Mouse (Mus musculus) testis, postnatal 14 days (tissue): ENCODE measurements around the gene Arhgap8.
"Not testable (repeated sequence)": the region's sequence is repeated elsewhere in the genome, so short reads cannot be mapped to it uniquely, and the experiment has no call there.

Experiments used
- DNase-seq: peaks from one replicate; pipeline ENCODE4 v3.0.0; 2021; ENCODE audit warnings: low spot score

Arhgap8 gene

DNA sequence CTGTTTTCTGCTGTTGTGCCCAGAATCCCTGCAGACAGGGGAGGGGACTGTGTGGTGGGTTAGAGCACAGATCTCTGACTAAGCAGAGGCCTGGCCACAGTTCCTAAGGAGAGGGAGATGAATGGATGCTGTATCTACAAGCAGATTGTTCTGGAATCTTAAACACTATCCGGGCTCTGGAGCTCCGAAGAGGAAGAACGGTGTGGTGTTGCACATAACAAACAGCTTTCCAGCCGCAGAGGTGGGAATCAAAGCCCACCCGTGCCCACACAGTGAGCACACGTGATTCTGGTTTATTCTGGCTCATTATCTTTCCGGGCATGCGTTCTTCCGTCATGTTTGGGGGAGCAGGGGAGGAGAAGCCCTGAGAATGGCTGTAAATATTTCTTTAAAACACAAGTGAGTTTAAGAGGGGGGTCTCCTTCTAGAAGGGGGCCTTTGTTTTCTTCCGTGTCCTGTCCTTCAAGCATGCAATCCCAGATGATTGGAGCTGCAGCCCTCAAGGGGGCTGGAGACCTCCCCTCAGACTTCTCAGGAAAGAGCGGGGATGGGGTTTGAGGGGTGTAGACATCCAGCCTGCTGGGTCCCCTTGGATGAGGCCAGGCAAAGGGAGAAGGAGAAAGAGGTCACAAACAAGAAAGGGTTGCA, 16.6 kb downstream of the Arhgap8 start:
- DNase-seq: no peak

DNA sequence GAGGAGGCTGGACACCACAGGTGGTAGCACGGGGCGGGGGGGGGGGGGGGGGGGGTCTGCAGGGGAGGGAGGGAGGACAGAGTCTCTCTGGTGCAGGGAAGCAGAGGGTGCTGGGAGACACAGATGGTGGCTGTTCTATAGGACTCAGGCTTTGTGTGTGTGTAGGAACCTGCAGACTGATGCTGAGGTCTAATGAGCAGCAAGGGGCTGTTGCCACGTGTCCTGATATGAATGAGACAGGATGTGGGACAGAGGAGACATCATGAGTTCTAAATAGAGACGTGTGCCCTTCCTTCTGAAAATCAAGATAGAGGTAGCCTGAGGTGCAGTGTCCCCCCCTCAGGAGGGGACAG, 17.1 kb downstream of the Arhgap8 start:
- no peak for DNase-seq

DNA sequence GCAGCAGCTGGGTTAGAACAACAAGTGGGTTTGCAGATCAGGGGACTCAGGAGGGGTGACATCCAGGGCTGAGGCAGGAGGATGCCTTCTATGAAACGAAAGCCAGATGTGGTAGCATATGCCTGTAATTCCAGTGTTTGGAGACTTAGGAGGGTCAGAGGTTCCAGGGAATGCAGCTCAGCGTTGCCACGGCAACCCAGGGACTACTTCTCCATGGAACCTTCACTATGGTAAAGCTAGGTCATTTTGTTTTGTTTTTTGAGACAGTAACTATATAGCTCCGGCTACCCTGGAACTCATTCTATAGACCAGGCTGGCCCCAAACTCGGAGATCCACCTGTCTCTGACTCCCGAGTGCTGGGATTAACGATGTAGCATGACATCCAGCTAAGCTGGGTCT, 18.4 kb downstream of the Arhgap8 start:
- DNase-seq: no peak

DNA sequence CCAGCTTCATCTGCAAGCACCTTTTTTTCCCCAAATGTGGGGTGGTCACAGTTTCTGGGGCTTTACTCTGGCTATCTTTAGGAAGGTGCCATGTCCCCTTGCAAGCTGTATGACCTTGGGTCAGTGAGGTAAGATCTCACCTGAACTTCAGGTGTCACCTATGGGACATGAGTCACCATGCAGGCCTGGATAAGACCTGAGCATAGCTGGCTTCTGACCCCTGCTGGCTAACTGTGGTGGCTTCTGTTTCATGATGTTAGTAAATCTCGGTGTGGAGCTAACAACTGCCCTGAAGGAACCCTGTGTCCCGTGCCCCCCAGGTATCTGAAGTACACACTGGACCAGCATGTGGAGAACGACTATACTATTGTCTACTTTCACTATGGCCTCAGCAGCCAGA, 21.7 kb downstream of the Arhgap8 start:
- DNase-seq: no peak

DNA sequence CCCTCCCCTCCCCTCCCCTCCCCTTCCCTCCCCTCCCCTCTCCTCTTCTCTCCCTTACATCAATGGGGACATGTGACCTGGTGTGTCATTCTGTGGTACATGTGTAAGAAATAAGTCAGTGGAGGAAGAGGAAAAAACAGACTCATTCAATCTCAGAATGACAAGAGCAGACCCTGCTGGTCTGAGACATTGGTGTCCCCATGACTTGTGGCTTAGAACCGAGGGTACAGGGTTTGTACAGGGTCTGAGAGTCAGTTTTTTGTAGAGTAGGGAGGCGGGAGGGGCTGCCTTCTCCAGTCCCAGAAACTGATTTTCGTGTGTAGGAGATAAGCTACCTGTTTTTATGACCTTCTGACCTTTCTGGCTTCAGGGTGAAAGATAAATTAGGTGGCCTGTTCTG, 23.5 kb downstream of the Arhgap8 start:
- DNase-seq: no peak

DNA sequence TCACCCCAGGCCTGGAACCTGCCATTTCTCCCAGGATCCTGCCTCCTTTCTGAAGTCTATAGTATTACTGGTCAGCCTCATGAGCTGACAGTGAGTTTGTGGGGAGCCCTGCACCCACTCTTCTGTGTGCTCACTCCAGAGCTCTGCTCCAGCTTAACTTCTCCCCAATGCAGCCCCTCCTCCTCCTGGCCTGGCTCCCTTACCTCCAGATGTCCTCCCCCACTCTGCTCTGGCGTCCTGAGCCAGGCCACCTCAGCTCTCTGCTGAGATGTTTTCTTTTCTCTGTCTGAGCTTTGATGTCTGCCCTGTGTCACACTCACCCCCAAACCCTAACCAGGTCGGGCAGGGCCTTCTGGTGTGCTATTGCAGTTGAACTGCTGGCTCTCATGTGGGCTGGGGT, 24.5 kb downstream of the Arhgap8 start:
- no peak for DNase-seq

DNA sequence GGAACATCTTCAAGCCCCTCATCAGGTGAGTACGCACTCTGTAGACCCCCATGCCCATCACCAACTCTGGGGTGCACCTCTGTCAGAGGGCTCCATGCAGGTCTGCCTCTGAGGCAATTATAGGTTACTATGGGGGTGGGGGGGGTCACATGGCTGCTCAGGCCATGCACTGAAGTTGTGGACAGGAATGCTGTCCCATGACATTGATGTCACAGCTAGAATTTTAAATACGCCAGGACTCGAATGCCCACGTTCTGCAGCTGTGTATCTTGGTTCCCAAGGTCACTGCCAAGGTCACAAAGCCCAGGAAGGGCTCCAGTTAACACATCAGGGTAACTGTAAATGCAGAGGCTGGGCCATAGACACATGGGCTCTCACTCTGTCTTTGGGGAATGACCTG, 26.0 kb downstream of the Arhgap8 start:
- DNase-seq: no peak

DNA sequence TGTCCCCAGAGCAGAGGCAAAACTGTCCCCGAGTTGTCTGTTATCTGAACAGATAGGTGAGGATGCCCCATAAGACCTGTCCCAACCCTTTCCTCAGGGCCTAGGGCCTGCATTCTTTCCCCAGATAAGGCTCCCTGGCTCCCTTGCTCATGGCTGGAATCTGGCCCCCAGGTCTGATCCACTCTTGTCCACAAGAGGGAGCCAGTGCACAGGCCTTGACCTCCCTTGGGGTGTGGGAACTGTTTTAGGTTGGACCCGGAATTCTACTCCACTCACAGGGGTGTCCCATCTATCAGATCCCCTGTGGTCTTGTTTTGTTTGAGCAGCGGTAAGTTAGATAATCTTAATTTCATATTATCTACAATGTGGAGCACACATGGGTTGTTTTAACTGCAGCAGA, 35.1 kb downstream of the Arhgap8 start:
- peak; percentile 39 for DNase-seq

DNA sequence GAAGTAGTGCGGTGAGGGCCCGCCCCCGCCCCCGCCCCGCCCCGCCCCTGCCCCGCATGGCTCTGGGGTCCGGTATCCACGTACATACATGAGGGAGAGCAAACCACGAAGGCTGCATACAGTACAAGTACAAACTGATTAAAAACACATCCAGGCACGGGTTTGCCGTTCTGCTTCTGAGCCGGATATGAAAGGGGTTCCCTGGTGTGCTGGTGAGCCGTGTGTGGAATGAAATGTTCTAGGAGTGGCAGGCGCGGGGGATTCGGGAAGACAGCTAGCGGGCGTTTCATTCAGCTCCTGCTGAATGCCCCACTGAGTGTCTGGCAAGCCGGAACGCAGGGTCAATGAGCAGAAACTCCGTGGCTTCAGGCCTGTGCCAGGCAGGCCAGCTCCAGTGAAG, 36.6 kb downstream of the Arhgap8 start:
- no peak for DNase-seq

DNA sequence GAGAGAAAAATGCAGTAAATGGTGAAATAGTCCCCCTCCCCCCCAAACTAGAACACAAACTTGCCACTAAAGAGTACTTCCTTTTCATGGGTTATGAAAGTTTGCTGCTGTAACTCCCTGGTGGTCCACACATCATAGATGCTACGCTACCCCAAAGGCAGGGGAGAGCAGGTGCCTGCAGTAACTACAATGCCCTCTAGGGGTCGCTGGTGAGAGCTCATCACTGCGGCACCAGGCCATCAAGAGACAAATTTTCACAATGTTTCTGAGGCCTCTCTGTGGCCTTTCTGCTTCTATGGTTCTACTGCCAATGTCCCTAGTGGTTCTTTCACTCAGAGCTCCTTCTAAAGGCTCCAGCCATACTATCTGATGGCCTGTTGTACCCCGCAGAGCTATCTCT, 38.6 kb downstream of the Arhgap8 start:
- peak; percentile 53 for DNase-seq

DNA sequence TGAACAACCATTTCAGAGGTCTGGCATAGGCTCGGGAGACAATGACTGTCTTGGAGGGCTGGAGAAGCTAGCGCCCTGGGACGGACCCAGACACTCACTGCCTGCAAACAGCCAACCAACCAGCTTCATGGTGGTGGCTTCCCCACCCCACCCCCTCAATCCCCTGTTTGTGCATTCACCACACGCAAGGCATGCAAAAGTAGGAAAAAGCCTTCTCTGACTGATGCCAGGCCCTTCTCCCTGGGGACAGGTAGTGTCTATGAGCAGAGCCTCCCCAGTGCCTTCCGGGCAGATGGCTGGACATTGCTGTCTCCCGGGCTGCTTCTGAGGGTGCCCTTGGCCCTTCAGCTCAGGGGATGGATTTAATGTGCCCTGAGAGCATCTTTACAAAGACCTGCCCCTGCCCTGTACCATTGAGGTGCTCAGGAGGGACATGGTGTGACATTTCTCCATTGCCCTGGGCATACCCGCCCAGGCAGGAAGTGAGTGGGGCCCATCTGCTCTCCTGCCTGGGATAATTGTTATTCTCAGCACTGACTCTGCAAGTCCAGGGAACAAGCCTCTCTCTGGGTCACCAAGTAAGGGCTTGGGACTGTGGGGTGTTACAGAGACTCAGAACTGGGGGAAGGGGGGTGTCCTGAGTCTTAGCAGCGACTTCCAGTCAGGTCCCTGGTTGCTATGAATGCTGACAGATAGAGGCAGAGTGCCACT, 43.0 kb downstream of the Arhgap8 start:
- no peak for DNase-seq

DNA sequence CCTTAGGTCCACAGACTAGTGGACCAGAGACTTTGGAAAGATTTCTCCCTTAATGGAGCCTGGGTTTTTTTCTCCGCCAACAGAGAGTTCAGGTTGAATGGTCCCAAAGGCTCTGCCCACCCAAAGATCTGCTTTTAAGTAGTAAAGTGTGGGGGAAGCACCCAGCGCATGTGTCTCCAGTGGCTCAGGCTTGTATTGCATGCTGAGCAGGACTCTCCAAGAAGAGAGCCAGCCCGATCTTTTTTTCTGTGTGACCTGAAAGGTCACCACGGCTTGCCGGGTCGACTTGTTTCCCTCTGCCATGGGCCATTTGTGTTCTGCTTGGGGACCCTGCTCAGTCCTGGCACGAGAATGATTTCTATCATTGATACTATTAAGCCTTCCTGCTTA, 43.6 kb downstream of the Arhgap8 start:
- DNase-seq: no peak

DNA sequence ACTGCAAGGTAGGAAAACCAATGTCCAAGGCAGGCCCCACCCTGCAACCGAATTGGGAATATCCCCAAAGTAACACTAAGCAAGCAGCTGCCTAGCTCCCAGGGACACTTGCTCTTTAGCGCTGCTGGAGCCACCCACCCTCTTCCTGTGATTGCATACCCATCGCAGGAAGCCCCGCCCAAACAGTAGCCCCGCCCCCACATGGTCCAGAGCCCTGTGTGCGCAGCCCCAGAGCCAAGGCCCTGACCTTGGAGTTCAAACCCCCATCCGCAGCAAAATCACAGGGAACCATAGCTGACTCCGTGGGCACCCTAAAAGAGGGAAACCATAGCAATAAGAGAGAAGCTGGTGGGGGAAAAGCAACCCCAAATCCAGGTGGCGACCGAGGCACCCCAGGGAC, 46.8 kb downstream of the Arhgap8 start:
- DNase-seq: no peak

DNA sequence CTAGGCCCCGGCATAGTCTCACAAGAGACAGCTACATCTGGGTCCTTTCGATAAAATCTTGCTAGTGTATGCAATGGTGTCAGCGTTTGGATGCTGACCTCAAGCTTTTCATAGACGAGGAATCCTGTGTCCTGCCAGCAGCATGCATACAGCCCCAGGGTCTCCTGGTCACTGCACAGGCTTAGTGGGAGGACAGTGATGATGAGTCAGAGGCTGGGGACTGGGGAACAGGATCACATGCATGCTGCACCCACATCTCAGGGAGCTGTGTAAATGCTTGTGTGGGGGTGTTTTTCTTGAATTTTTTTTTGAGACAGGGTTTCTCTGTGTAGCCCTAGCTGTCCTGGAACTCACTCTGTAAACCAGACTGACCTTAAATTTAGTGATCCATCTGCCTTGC, 48.7 kb downstream of the Arhgap8 start:
- DNase-seq: not testable (repeated sequence)

DNA sequence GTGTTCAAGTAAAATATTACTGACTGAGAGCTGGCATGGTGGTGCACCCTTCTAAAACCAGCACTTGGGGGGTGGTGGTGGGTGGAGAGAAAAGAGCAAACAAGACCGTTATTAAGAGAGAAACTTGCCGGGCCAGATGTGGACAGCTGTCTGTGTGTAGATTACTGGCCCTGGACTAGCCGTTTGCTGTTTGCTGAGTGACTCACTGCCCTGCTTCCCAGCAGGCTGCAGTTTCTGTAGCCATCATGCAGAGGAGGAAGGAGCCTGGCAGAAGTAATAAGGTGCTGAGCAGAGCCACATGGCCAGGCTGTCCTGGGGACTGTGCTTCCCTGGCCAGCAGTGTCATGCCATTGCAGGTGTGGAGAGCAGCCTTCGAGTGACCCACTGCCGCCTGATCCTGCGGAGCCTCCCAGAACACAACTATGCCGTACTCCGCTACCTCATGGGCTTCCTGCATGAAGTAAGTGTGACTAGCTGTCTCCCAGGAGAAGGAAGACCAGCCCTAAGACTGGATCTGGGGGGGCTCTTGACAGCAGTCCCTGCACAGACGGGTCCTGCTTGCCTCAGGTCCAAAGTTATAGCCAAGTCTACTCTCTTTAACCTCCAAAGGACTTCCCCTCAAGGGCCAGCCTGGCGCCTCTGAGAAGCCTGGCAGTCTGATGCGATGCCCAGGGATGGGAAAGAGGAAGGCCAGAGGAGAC, 49.9 kb downstream of the Arhgap8 start:
- DNase-seq: no peak

DNA sequence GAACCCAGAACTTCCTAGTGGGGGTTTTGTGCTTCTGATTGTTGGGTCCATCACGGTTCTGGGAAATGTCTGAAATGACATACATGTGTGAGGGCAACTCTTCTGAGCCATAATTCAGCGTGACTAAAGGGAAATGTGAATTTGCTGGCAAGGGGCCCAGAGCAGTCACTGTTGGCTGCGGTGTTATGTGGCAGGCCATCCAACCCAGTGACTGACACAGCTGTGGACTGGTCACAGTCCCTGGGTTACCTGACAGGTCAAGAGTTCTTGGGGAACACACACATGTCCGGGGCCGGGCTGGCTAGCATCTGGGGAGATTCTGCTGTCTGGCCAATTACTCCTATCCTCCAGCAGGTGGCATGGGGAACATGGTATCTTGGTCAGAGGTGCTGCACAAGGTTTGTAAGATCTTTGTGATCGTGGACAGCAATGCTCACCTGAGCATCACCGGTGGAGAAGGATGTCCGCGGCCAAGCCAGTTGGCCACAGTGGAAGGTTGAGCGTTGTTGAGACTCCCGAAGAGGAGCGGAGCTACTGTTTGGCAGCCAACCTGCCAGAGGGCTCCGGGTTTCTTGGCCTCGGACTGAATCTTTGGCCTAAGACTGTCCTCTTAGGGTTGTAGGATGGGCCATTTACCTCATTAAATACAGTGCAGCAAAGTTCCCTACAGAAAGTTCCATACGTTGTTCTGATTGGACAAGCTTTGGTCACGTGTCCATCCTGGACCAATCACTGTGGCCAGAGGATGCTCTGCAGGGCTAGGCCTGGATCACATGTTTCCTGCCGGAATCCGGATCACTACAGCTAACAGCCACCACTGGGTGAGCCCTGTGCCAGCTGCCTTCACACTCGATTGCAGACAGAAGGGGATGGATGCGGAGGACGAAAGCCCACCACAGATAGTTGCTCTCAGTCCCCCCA, 52.6 kb downstream of the Arhgap8 start:
- peak; percentile 81 for DNase-seq

DNA sequence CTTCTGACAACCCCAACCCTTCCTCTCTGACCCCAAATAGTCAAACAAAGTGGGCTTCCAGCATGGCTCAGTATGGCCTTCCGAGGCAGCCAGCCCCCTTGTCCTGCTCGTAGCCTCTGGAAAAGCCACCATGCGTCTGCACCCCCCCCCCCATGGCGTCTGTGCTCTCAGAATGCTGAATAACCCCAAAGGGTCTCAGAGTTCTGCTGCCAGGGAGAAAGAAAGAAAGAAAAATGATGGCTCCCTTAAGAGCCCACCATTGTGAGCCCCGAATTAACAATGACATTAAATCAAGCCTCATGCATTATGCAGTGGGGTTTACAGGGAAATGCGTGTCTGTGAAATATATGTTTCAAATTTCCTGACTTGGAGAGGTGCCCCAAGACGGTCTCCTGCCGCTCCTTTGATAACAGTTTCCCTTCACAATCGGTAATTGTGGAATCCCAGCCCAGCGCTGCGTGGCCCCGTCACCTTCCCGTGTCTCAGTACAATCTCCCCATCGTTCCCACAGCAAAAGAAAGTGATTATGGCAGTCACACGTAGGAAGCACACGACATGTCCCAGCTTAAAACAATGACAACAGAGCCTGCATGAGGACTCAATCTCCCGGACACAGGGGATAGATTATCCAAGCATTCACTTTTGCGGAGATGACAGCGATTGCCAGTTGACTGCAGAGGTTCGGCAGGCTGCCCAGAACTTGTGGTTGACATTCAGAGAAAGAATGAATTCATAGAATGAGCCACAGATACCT, 55.7 kb downstream of the Arhgap8 start:
- no peak for DNase-seq

DNA sequence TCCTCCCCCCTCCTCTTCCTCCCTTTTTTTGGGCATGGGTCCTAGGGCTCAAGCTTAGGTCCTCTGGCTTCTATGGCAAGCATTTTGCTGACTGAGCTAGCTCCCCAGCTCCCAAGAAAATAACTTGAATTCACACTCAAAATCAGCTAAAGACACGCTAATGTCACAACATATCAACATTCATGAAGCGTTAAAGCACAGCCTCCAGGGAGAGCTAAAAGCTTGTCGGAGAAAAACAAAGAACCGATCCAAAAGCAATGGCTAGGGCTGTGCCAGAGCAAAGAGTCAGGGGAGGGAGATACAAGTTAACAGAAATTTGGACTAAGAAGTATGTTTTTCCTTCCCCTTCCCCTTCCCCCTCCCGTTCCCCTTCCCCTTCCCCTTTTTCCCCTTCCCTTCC, 58.7 kb downstream of the Arhgap8 start:
- no peak for DNase-seq

DNA sequence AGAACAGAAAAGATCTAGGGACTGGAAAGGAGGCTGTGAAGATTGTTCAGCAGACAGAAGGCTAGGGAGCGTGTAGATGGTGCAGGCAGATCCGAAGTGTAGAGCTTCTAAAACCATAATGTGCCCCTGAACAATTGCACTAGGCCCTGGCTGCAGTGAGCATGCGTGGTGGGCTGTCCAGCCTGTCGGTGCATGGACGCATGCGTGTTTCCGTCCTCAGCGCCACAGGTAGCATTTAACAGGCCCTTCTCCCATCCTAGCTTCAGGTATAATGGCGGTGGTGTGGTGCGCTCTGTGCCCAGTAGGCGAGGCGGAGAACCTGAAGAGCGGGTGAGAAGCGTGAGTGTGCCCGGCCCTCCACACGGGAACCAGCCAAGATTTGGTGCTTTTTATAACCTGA, 65.0 kb downstream of the Arhgap8 start:
- peak; percentile 61 for DNase-seq

DNA sequence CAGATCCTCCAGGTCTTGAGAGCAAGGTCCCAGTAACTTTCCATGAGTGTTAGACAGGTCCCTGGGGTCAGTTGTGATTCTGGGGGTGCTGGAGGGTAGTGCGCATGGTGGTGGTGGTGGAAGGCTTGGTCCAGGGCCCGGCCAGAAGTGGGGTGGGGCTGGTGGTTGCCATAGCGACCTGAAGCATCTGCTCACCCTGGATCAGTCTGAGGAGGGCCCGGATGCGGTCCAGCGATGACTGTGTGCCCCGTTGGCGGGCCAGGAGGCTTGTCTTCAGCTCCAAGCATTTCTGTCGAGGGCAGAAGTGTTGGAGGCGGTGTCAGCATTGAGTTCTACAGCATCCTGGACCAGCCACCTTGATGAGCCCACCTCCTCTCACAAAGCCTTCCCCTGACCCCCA, 67.3 kb downstream of the Arhgap8 start:
- DNase-seq: no peak

DNA sequence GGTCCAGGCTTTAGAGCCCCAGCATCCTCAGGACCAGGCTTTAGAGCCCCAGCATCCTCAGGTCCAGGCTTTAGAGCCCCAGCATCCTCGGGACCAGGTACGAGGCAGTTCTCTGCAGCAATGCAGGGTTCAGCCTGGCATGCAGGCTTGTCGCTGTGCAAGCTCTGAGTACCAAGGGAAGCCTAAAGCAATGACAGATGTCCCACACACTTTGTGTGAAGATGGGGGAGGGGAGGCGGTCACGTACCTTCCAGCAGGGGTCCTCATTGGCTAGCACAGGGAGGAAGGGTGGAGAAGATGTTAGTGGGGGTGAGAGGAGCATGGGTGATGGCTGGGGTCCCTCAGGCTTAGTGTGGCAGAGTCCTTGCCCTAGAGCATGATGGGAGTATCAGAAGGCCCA, 73.8 kb downstream of the Arhgap8 start:
- no peak for DNase-seq

DNA sequence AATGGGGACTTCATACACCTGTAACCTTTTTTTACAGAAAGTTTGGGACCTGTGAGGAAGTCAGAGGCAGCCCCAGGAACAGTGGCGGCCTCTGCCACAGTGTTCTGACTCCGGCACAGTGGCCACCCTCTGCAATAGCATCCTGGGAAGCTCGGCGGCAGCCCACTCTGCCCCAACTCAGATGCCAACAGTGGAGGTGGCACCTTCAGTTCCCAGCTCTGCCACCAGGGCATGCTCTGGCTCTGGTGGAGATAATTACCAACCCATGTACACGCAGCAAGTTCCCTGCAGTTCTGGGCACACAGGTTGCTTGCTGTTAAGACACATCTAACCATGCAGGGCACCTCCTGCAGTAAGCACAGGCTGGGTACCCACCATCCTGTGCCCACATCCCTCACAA, 80.3 kb downstream of the Arhgap8 start:
- no peak for DNase-seq
